Mouse (Mus musculus): ENCODE measurements around the gene Pgghg. TPM values are rescaled to one million over a fixed set of nuclear protein-coding genes. Genes with fewer than 3 reads are reported as not detected.
A peak's percentile ranks its signal among the peaks of the same experiment; 100 is the strongest.

The Pgghg gene
- total RNA-seq (2021), result 1 to 10 TPM; 4.4 to 6.7 TPM
- long read RNA-seq, experiment 1, partial matches to known transcripts, result 3 of 6 reads
- long read RNA-seq, experiment 1, other reads (novel, unspliced or antisense), result 1 of 6 reads
- long read RNA-seq, experiment 2, partial matches to known transcripts, result 1 of 5 reads
- long read RNA-seq, experiment 2, other reads (novel, unspliced or antisense), result 3 of 5 reads

DNA sequence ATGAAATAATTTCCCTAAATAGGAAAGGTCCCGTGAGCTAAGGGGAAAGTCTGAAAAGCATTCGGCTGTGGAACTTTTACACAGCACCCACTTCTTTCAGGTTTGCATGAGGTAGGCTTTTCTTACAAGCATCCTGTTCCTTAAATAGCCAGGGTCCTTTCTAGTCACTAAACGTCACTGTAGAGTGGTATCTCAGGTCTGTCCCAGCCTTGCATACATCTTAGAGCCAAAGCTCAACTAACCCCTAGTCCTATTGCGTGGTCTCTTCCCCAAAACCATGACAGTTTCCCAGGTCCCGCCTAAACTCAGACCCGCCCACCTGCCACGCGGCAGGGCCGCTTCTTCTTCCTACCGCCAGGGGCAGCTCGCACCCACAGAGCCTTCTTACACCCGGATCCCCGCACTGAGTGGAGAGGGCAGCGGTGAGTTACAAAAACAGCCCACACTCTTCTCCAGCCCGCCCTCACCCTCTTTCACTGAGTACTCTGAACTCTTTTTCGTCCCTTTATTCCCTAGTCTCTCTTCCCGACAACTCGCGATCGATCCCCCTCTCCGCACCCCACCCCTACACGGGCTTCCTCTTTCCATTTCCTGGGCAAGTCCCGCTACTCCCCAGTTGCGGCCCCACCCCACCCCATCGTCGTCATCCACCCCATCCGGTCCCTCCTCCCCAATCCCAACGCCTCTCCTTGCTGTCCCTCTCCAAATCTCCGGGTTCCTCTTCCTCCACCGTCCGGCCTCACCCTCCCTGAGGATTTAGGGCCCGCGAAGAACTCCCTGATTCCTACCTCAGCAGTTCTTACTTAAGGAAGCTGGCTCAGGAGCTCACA is at the start of gene Pgghg:
TSS of gene Pgghg (plus strand) at position 170 of the 830 bp plus-strand sequence.
- DNase-seq (ENCODE audit: low spot score in 2 of 2), result peak; percentile 58 to 73

DNA sequence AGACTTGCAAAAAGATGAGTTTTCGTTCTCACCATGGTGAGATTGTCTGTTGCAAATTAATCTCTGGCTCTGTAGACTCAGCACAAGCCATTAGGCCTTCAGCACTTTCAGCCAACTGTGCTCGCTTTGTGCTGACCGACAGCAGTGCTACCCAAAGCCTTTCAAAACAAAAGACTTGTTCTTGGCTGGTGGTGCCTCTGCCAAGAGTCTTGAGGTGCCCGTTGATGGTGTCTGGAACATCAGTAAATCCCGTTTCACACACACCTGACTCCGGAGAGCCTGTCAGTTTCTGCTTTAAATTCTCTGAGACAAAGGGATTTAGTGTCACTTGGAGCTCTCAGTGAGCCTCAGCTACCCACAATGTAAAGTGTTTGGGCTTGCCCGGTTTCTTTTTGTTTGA is 47.2 kb upstream of the Pgghg start:
- DNase-seq (ENCODE audit: low spot score in 2 of 2), result no peak

DNA sequence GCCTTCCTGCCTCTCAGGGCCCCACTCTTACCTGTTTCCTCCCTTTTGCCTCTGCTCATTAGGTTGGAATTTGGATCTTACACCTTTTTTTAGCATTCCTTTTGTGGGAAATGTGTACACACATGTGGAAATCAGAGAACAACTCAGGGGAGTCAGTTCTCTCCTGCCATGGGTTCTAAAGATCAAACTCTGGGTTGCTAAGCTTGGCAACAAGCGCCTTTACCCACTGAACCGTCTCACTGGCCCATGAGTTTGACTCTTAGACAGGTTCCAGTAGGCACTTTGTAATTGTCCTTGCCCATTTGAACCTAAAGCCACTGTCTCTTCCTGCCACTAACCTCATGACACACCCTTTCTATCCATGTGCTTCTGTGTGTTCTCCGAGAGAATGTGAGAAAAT is 46.6 kb upstream of the Pgghg start:
- DNase-seq (ENCODE audit: low spot score in 2 of 2), result no peak

DNA sequence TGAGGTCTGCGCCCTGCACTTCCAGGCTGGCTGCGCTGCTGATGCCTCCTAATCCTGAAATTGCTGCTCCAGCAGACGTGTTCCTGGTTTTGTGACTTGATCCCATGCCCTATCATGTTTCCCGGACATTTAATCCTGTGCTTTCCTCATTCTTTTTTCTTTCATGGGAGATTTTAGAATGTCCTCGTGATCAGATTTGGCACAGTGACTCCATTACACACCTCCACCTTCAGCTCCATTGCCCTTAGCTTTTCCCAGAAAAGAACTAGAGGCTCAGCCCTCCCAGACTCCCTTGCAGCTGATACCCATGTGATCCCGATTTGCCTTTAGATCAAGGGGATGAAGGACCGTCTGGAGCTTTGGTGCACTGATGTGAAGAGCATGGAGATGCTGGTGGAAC is 43.3 kb upstream of the Pgghg start:
- no peak for DNase-seq (ENCODE audit: low spot score in 2 of 2)

DNA sequence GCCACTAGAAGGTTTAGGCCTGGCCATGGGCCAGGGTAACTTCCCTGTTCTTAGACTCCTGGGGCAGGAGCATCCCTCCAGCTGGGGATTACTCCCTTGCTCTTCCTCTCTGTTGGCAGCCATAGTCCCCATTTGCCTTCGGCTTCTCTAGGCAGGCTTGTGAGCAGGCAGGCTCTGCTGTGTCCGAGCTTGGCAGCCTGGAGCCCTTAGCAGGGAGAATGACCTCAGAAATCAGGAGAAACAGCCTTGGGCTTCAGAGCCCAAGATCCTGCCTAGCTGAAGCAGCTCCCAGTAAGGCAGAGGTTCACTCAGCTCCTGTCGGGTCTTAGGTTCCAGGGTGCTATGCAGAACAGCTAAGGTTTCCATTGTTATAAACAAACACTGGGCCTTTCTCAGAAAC is 42.1 kb upstream of the Pgghg start:
- no peak for DNase-seq (ENCODE audit: low spot score in 2 of 2)

DNA sequence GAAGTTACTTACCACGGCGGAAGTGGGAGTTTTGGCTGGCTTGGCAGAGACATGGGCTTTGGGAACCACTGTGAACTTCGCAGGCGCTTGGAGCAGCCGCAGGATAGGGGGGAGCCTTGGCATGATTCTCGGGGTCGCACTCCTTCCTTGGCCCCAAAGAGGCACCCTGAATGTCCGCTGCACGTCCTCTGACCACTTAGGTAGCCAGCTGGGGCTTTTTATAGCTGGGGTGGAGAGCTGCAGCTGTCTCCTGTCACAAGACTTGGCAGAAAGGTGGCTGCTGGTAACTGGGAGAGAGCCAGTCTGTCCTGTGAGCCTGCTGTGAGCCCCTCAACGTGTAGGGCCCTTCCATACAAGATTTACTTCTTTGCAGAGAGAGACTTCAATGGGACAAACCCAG is 41.0 kb upstream of the Pgghg start, which contains the start of gene Cox8b:
TSS of gene Cox8b (minus strand) at position 227 of the 400 bp plus-strand sequence.
- DNase-seq (ENCODE audit: low spot score in 2 of 2), result no peak

DNA sequence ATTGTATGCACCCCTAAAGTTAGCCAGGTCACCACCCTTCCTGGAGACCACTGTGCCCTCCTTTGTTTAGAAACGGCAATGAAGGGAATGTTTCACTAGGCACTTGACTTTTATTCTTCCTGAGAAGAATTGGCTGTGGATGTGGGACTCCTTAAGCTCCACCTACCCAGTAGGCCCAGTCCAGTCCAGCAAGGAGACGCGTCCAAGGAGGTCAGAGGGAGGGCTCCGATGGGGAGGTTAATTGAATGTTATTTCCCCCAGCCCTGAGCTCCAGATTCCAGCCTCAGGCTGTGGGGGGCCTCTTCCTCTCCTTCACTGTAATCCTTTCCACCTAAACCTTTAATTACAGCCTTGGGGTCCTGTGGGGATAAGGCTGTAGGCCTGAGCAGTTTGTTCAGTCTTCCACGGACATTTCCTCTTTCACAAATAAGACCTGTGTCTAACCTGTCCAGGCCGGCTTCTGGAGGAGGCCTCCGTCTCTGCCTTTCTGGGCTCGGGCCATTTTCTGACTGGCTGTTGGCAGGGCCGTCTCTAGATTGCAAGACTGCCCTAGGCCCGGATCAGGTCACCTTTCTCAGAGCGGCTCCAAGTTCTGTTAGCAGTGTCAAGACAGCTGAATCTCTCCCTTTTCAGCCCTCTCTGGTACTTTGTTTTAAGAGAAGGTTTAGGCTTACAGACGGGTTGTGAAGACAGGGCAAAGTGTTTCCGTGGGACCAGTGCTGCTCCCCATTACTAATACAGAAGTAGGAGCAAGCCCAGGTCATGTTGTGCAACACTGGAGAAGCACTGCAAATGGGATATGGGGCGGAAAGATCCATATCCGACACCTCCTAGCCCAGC is 38.9 kb upstream of the Pgghg start:
- no peak for DNase-seq (ENCODE audit: low spot score in 2 of 2)

DNA sequence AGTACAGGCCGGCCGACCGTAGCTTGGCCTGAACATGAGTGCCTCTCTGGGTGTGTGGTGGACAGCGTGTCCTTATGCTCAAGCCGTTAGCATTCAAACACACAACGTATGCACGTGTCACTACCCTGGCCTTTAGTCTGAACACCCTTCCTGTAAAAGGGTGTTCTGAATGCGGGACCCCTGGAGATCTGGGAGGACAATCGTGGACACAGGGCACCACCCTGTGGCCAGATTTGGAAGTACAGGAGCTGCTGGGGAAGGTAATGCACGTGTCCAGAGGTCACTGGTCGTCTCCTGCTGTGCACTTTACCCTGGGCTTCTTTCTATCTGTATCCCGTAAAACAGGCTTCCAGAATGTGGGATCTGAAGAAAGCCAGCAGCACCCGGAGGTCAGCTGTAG is 38.0 kb upstream of the Pgghg start:
- DNase-seq (ENCODE audit: low spot score in 2 of 2), result peak; percentile 65 to 78

DNA sequence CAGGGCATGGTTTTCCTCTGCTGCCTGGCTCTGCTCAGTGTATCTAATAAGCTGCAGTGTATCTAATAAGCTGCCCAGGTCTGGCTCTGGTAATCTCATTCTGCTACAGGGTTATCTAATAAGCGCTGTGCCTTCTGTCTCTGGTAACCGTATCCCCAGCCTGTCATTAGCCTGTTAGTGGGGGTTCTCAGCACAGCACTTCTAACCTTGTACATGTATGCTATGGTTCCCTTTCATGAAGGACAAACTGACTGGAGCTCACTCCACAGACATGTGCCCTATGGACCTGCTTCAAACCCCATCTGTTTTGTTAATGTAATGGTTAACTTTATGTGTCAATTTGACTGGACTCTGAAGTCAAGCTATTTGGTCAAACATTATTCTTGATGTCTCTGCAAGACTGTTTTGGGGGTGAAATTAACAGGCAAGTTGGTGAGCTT is 35.5 kb upstream of the Pgghg start:
- no peak for DNase-seq (ENCODE audit: low spot score in 2 of 2)

DNA sequence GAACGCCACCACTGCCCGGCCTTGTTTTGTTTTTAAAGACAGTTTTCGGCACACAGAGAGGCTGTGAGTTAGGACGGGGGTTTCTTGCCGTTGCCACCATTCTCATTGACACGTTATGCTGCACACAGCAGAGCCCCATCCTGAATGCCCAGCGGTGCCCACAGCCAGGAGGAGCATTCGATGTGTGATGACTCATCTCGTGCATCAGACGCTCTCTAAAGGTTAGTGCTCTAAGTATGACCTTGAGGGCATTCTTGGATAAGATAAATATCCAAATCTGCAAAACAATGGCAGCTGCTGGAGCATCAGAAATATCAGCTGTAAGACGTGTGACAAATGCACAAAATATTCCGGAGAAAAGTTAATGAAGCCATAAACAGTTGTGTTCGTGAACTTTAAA is 34.1 kb upstream of the Pgghg start:
- no peak for DNase-seq (ENCODE audit: low spot score in 2 of 2)

DNA sequence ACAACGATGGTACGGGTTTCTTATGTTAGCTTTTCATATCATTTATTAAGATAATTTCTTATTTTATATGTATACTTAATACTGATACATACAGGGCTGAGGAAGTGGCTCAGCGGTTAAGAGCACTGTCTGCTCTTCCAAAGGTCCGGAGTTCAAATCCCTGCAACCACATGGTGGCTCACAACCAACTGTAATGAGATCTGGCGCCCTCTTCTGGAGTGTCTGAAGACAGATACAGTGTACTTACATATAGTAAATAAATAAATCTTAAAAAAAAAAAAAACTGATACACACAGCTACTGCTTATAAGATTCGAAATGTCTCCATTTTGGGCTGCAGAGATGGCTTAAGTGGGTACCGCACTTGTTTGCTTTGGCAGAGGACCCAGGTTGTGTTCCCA is 33.5 kb upstream of the Pgghg start:
- no peak for DNase-seq (ENCODE audit: low spot score in 2 of 2)

DNA sequence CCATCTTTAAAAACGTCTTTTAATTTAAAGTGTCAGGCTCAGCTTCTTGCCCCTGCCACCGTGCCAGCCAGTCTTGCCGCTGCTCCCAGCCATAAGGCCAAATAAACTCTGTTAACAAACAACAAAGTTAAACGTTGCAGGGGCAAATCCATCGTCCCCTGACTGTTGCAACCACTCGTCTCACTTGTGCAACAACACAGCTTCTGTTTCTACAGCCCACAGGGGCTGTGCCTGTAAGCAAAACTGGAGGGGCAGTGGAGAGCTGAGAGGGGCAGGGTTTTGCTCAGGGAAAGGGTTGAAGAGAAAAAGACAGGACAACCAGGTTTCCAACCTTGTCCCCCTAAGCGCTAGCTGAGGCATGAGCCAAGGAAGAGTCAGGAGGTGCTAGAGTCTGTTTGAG is 33.0 kb upstream of the Pgghg start:
- no peak for DNase-seq (ENCODE audit: low spot score in 2 of 2)

DNA sequence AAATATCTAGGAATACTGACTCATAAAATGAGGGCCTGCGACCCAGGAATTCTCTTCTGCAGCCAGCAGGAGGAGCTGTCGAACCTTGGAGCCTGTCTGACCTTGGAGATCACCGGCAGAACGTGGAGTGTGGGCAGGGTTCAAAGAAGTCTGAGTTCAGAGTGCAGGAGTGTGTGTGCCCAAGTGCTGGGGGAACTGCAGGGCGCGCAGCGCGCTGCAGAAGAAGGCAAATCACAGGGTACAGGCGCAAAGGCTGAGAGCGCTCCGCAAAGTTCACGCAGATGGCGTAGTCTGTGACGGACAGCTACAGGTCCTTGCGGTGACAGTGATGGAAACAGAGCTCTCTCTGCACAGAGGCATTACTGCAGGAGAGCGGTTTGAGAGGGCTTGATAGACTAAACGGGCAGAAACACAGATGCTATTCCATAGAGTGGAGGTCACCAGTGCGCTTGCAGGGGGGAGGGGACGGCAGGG is 32.5 kb upstream of the Pgghg start:
- peak; percentile 73 for DNase-seq (ENCODE audit: low spot score in 2 of 2)

DNA sequence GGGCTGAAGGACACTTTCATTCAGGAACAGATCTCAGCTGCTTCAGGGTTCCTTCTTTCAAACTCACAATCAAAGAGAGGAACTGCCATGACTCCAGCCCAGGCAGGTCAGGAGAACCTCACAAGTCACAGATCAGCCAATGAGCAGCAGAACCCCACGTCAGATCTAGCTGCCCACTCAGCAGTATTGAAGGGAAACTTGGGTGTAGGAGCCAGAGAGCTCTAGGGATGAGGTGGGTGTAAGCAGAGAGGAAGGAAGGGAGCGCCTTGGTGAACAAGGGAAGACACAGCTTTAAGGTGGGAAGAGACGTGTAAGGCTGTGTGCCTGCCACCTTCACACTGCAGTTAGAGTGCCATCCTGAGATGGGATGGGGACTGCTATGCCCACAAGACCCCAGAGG is 28.9 kb upstream of the Pgghg start:
- peak; percentile 31 to 47 for DNase-seq (ENCODE audit: low spot score in 2 of 2)

DNA sequence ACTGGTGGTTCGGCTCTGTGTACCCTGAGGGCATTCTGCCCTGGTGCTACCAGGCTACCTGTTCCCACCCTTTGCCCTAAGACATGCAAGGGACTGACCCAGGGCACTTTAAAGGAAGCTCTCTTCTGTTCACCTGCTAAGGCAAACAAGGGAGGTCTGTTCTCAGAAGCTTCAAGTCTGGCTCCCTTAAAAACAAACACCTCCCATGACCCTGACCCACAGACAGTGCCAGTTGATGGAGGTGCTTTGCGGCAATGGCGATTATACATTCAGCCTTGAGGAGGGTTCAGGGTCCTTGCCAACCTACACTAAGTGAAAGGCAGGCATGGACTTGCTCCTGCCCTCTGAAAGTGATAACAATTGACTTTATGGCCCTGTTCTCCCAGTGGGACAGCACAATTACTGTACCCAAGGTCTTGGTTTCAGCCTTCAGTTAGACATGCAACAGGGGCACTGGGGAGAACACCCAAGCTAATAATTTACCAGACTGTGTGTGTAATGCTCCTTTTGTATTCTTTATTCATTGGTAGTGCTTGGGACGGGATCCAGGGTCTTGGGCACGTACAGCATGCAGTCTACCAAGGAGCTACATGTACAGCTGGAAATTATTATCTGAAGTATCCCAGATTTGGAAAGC is 28.2 kb upstream of the Pgghg start:
- no peak for DNase-seq (ENCODE audit: low spot score in 2 of 2)

DNA sequence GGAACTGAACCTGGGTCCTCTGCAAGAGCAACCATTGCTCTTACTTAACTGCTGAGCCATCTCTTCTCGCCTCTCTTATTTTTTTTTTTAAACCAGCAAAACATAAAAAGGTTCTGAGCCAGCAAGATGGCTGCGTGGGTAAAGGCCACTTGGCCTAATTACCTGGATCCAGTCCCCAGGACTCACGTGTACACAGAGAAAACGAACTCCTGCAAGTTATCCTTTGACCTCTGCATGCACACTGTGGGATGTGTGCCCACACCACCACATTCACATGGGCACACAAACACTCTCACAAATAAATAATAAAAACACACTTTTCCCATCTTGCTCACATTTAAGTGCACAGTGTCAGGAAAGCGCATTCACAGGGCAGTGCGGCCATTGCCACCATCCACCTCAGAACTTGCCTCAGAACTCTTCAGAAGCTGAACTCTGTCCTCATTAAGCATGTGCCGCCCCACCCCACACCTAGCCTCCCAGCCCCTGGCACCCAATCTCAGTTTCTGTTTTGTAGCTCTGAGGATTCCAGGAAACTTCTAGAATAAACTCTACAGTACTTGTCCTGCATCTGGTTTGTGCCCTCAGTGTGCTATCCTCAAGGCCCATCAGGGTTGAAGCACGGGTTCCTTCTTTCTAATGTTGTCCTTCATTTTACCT is 27.0 kb upstream of the Pgghg start:
- DNase-seq (ENCODE audit: low spot score in 2 of 2), result no peak

DNA sequence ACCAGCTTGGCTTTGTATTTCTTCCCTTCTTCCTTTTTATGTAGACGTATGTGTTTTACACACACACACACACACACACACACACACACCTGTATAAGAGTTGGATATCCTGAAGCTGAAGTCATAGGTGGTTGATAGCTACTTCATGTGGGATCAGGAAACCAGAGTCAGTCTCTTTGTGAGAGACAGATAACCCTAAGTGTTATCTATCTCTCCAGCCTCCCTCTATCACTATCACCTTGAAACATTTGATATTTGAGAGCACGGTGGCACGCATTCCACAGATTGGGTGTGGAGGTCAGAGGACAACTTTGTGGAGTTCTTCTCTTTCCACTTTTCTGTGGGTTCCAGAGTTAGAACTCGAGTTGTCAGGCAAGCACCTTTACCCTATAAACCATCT is 21.3 kb upstream of the Pgghg start:
- no peak for DNase-seq (ENCODE audit: low spot score in 2 of 2)

DNA sequence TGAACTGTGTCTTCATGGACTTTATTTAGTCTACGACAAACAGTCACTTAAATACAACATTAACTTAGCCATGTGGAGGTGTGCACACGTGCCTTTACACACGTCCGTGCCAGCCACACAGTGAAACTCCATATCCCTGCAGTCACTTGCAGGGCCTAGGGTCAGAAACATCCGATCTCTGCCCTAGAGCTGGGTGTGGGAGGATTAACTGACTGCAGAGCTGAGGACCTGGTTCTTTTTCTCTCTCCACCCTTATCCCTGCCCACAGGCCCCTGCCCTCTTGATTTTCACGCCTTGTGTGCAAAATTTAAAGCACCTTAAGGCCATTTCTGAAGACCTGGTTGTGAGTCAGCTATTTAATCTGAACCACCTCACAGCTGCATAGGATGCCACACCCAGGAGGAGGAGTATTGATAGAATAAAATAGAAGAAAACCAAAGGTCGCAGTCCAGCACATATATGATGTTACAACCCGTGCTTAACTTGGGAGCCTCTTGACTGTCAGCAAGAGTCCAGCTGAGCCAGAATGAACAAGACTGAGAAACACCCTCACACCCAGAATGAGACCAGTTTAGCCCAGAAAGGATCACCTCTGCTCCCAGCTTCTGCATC is 20.7 kb upstream of the Pgghg start, which contains the start of gene Nlrp6:
TSS of gene Nlrp6 (plus strand) at position 485 of the 612 bp plus-strand sequence.
- DNase-seq (ENCODE audit: low spot score in 2 of 2), result no peak

DNA sequence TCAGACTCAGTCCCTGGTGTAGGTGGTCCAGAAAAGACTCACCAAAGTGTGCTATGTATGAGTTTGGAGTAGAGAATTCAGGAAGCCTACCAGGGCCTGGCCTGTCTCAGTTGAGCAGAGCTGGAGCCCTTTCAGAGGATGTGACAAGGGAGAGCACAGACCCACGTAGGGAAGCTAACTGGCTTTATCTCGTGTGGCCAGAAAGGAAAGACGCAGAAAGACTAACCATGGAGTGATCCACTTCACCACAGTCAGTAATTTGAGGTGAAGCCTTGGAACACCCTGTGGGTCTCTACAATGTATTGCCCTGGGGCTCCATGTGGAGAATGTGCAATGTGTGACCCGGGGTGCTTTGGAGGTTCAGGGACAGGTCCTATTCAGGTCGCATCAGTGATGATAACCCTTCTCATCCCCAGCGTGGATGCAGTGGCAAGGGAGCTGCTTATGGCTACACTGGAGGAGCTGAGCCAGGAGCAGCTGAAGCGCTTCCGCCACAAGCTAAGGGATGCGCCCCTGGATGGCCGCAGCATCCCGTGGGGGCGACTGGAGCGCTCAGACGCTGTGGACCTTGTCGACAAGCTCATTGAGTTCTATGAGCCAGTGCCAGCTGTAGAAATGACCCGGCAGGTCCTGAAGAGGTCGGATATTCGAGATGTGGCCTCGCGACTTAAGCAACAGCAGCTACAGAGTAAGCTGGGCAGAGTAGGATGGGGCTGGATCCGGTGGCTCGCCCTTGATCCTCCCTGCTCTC is 19.8 kb upstream of the Pgghg start:
- DNase-seq (ENCODE audit: low spot score in 2 of 2), result no peak

Data from left cerebral cortex, adult 18-20 months (tissue).